Mouse (Mus musculus) lung, postnatal 0 days (tissue): Measurements from ENCODE around the gene Pkn1. TPM values are rescaled to one million over a fixed set of nuclear protein-coding genes. Genes with fewer than 3 reads are reported as not detected.

ENCODE experiments used
- ATAC-seq: fragments of 200-750 bp; cut with Nextera tagmentation; 2 replicates; pipeline ENCODE4 v1.8.0; 2017; ENCODE audit warnings: moderate library complexity
- DNase-seq: peaks from one replicate; pipeline ENCODE4 v3.0.0-alpha.2; 2016; ENCODE audit warnings: low spot score
- H3K27ac ChIP-seq: fragments of 300-500 bp; sonication (generic); 2 replicates; pipeline ENCODE4 v1.5.1; 2014; ENCODE audit warnings: antibody characterized with exemption, mild to moderate bottlenecking, low read length, mixed read lengths
- H3K27me3 ChIP-seq: fragments of 300-500 bp; sonication (generic); replicated peaks from 2 replicates; pipeline ENCODE4 v1.6.1; 2014; ENCODE audit warnings: low read length, mixed read lengths; ENCODE audit not compliant: insufficient read depth
- H3K36me3 ChIP-seq: fragments of 300-500 bp; sonication (generic); 2 replicates; pipeline ENCODE4 v1.6.1; 2014; ENCODE audit warnings: low read length, mixed read lengths; ENCODE audit not compliant: insufficient read depth
- H3K4me1 ChIP-seq: fragments of 300-500 bp; sonication (generic); 2 replicates; pipeline ENCODE4 v1.6.1; 2014; ENCODE audit warnings: antibody characterized with exemption, low read depth, low read length, mixed read lengths; ENCODE audit not compliant: insufficient read depth
- H3K4me2 ChIP-seq: fragments of 300-500 bp; sonication (generic); replicated peaks from 2 replicates; pipeline ENCODE4 v1.6.1; 2014; ENCODE audit warnings: low read depth, mild to moderate bottlenecking, low read length, moderate library complexity, mixed read lengths
- H3K4me3 ChIP-seq: fragments of 300-500 bp; sonication (generic); 2 replicates; pipeline ENCODE4 v1.5.1; 2014; ENCODE audit warnings: low read depth, low read length
- H3K9ac ChIP-seq: fragments of 300-500 bp; sonication (generic); replicated peaks from 2 replicates; pipeline ENCODE4 v1.6.1; 2014; ENCODE audit warnings: low read depth, mild to moderate bottlenecking
- H3K9me3 ChIP-seq: fragments of 300-500 bp; sonication (generic); 2 replicates; pipeline ENCODE4 v1.6.1; 2016; ENCODE audit warnings: low read length, mixed read lengths
- CTCF ChIP-seq: IDR thresholded peaks from 2 replicates; pipeline ENCODE4 v1.5.1; 2016; ENCODE audit warnings: antibody characterized with exemption, mild to moderate bottlenecking
- EP300 ChIP-seq: IDR thresholded peaks from 2 replicates; pipeline ENCODE4 v1.6.1; 2016; ENCODE audit warnings: antibody characterized with exemption, mild to moderate bottlenecking, control low read depth
- WGBS: fragments of 180-500 bp; shearing (Covaris S2); extraction: QIAGEN DNeasy Blood & Tissue Kit; methylation state at CpG from one replicate; pipeline ENCODE4 v1.1.7; 2014; 5-methylcytosine and 5-hydroxymethylcytosine counted together
- polyA plus RNA-seq: library from polyadenylated mRNA; unstranded; fragments of >200 nt; fragmentation: Nextera tagmentation; extraction: Ambion mirVana; gene quantifications from 2 replicates; pipeline ENCODE4 v1.2.1, GENCODE M21; 2015

The Pkn1 gene
- polyA plus RNA-seq, 1 experiment from 2014 or later, result 32.2 TPM

DNA sequence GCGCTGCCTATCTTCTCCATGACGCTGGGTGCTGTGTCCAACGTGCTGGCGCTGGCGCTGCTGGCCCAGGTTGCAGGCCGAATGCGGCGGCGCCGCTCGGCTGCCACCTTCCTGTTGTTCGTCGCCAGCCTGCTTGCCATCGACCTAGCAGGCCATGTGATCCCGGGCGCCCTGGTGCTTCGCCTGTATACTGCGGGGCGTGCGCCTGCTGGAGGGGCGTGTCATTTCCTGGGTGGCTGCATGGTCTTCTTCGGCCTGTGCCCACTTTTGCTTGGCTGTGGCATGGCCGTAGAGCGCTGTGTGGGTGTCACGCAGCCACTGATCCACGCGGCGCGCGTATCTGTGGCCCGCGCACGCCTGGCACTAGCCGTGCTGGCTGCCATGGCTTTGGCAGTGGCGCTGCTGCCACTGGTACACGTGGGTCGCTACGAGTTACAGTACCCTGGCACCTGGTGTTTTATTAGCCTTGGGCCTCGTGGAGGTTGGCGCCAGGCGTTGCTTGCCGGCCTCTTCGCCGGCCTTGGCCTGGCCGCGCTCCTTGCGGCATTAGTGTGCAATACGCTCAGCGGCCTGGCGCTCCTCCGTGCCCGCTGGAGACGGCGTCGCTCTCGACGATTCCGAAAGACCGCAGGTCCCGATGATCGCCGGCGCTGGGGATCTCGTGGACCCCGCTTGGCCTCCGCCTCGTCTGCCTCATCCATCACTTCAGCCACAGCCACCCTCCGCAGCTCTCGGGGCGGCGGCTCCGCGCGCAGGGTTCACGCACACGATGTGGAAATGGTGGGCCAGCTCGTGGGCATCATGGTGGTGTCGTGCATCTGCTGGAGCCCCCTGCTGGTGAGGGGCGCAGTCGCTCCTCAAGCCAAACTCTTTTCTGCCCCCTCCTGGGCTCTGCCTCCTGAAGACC, 30.7 kb downstream of the Pkn1 start:
- DNase-seq (peak; percentile 82), ATAC-seq (peak; percentile 48)
- Histone ChIP-seq H3K9ac (no peak overlapping the region; the same call in 1 of the 2 replicates), H3K9me3 (no peaks in the 10 kb centered on the region), H3K4me1 (peaks cover 24% of the 10 kb centered on the region), H3K27ac (no peak overlapping the region), H3K4me2 (peak overlapping the region; percentile 53), H3K4me3 (peak overlapping the region; percentile 23), H3K27me3 (no peaks in the 10 kb centered on the region), H3K36me3 (peaks cover 34% of the 10 kb centered on the region)
- TF ChIP-seq CTCF, result peak; percentile 95
- TF ChIP-seq EP300, result no peak
- WGBS, result 20% methylated on average over 78 of the region's 80 CpGs

DNA sequence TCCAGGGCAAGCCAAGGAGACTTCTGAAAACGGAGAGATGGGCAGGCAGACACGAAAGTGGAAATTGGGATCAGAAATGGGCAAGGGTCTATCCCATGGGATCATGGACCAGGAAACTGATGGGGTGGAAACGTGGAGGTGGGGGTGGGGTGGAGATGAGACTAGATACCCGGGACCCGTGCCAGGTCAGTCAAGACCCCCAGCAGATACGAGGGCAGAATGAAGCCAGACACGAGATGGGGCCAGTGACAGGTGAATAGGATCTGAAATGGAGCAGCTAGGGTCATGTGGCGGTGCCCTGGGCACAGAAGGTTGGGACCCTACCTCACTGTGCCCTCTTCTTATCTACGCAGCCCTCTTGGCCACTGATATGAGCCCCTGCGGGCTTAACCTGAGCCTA, 31.5 kb downstream of the Pkn1 start:
- H3K27ac ChIP-seq, result no peak overlapping the region
- ATAC-seq (no peak), DNase-seq (no peak)
- no peaks in the 10 kb centered on the region for H3K27me3 ChIP-seq
- no peak overlapping the region for H3K9ac ChIP-seq
- H3K9me3 ChIP-seq, result no peaks in the 10 kb centered on the region
- 76% methylated on average over 10 of the region's 10 CpGs for WGBS
- peaks cover 30% of the 10 kb centered on the region for H3K4me1 ChIP-seq
- H3K36me3 ChIP-seq, result peaks cover 28% of the 10 kb centered on the region
- peak overlapping the region; percentile 53 for H3K4me2 ChIP-seq
- no peak overlapping the region for H3K4me3 ChIP-seq
- TF ChIP-seq CTCF, result no peak
- no peak for TF ChIP-seq EP300

DNA sequence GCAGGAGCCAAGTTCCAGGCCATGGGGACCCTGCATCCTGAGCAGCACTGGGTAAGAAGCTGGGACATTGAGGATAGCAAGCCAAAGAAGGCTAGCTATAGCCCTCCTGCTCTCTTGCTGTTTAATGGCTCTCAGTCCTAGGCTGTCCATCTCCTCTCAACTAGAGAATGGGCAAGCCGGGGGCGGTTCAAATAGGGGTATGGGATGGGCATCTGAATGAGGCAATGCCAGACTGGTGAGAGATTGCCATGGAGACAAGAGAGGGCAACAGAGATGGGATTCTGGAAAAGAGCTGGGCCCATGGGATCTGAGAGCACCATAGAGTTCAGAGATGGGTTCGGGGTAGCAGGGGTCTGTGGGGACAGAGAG, 32.1 kb downstream of the Pkn1 start:
- H3K9me3 ChIP-seq, result no peaks in the 10 kb centered on the region
- peaks cover 31% of the 10 kb centered on the region for H3K4me1 ChIP-seq
- no peak for ATAC-seq
- H3K27me3 ChIP-seq, result no peaks in the 10 kb centered on the region
- no peak for DNase-seq
- H3K4me2 ChIP-seq, result peak overlapping the region; percentile 36
- peak overlapping the region; percentile 0; the same call in 1 of the 2 replicates for H3K9ac ChIP-seq
- peaks cover 22% of the 10 kb centered on the region for H3K36me3 ChIP-seq
- WGBS, result 84% methylated on average over 3 of the region's 3 CpGs
- peak overlapping the region; percentile 57 for H3K27ac ChIP-seq
- H3K4me3 ChIP-seq, result no peak overlapping the region
- TF ChIP-seq CTCF (no peak), EP300 (no peak)

DNA sequence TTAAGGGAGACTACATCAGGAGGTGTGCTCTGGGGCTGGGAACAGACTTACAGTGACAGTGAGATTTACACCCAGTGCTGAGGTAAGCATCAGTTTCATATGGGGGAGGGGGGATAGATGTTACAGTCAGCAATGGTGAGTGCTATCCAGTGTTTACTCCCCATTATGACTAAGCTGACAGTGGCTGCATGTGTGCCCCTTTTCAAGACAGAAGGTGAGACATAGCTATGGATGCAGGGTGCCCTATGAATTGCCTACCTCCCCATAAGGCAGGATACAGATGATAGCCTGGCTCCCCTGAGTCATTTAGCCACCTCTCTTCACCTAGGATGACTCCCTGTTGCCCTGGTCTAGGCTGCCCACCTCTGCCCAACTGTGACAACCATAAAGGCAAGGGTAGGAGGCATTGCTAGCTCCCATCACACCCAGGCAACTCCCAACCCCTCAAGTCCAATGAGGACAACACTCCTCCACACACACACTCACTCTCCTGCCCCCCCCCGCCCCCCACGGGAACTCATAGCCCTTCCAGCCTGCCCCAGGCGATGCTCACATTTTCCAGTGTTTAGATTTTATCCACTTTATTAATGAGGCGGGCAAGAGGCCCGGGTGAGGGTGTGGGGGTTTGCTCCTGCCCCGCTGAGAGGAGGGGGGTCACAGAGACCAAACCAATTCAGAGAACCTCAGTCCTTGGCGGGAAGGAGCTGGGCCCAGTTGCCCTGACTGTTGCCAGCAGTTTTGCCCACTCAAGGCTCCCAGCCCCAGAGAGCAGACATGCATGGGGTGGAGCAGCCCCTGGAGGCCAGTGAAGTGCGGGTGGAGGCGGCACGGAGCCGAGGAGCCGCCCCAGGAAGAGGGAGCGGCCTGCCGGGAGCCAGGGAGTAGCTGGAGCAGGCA, 32.8 kb downstream of the Pkn1 start, which contains the start of gene Ptger1:
TSS of gene Ptger1 (plus strand) at position 710 of the 897 bp plus-strand sequence.
- peak; percentile 73 for ATAC-seq
- H3K9ac ChIP-seq, result peak within 1 kb of the TSS; percentile 0; the same call in 1 of the 2 replicates
- WGBS, result 5% methylated on average over 14 of the region's 14 CpGs

DNA sequence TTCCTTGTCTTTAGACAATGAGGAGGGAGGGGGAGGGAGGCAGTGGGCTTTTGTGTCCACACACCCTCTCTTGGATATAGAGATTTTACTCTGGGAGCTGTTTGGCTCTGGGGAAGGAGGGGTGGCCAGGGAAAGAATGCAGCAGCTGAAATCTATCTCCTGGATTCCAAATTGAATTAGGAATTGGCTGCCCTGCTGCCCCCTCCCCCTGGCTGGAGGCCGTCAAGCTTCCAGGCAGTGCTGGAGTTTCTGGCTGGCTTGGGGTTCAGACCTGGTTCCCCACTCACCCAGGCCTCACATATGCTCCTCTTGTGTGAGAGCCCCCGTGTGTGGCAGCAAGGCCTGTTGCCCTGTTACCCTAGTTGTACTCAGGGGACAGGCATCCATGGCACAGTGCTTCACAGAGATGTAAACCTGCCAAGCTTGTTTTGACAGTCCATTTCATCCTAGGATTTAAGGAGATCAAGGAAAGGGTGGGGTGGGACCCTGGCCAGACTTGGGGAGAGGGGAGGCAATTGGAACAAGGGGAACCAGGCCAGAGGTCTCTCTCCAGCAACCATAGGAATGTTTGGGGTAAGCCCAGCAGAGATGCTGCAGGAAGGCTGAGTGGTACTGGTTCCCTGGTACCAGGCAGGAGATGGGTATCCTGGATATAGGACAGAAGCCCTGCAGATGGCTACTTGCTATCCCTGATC, 33.9 kb downstream of the Pkn1 start:
- peaks cover 5% of the 10 kb centered on the region for H3K36me3 ChIP-seq
- H3K9me3 ChIP-seq, result no peaks in the 10 kb centered on the region
- ATAC-seq (no peak), DNase-seq (peak; percentile 75)
- no peak overlapping the region for H3K4me3 ChIP-seq
- no peak overlapping the region for H3K4me2 ChIP-seq
- TF ChIP-seq EP300, result no peak
- TF ChIP-seq CTCF, result no peak
- WGBS, result 44% methylated on average over 2 of the region's 2 CpGs
- H3K27me3 ChIP-seq, result no peaks in the 10 kb centered on the region
- peaks cover 42% of the 10 kb centered on the region for H3K4me1 ChIP-seq
- 0 out of 2 replicates have a peak overlapping the region, but pooled peaks have one; percentile 26 for H3K27ac ChIP-seq
- H3K9ac ChIP-seq, result no peak overlapping the region

More for the DNA sequence above, 32.8 kb downstream of the Pkn1 start, which contains the start of gene Ptger1:
- DNase-seq, result peak; percentile 80
- Histone ChIP-seq H3K4me2 (peak within 1 kb of the TSS; percentile 36), H3K36me3 (peaks cover 15% of the 10 kb centered on the region), H3K9me3 (no peaks in the 10 kb centered on the region), H3K27me3 (no peaks in the 10 kb centered on the region), H3K4me3 (no peak within 1 kb of the TSS), H3K27ac (peak within 1 kb of the TSS; percentile 57), H3K4me1 (peaks cover 33% of the 10 kb centered on the region)
- TF ChIP-seq EP300, result no peak
- TF ChIP-seq CTCF, result peak; percentile 55
